7 mouse cellular contexts compared by ENCODE assay signal in genomic region chr19:21652285-21653171, GRCm38 (mm10). TPM values are rescaled to one million over a fixed set of nuclear protein-coding genes. Genes with fewer than 3 reads are reported as not detected.
A peak's percentile ranks its signal among the peaks of the same experiment; 100 is the strongest.
DNase-seq lines count a peak whose midpoint lies in the region; ATAC-seq lines count a peak whose summit lies in the region.

Gene 1110059E24Rik (minus strand): TSS chr19:21652976.

- peak within 1 kb of the TSS; percentile 98 for H3K27ac ChIP-seq in embryonic facial prominence, embryonic 12.5 days
- peak within 1 kb of the TSS; percentile 96 for H3K27ac ChIP-seq in limb, embryonic 11.5 days (replicated peaks; ENCODE audit: low read depth, low read length)
- H3K27ac ChIP-seq in midbrain, embryonic 14.5 days (replicated peaks; ENCODE audit: low read depth, low read length), result peak within 1 kb of the TSS; percentile 97

- peak within 1 kb of the TSS; percentile 89 for H3K4me3 ChIP-seq in embryonic facial prominence, embryonic 12.5 days
- peak within 1 kb of the TSS; percentile 81 for H3K4me3 ChIP-seq in limb, embryonic 11.5 days (ENCODE audit: low read depth, low read length)
- peak within 1 kb of the TSS; percentile 86 for H3K4me3 ChIP-seq in midbrain, embryonic 14.5 days (replicated peaks; ENCODE audit: low read depth, low read length)

- H3K36me3 ChIP-seq in embryonic facial prominence, embryonic 12.5 days, result no peaks in the 10 kb centered on the region
- H3K36me3 ChIP-seq in limb, embryonic 11.5 days (ENCODE audit: control insufficient read depth, insufficient read depth, low read length), result no peaks in the 10 kb centered on the region
- no peaks in the 10 kb centered on the region for H3K36me3 ChIP-seq in midbrain, embryonic 14.5 days (ENCODE audit: control insufficient read depth, insufficient read depth, low read length)

- DNase-seq in adrenal gland, postnatal 25 days, result peak; percentile 97
- peak; percentile 100 for DNase-seq in heart, adult 11 months
- DNase-seq in kidney, adult 18-20 months, result peak; percentile 97
- DNase-seq in limb, embryonic 11.5 days (ENCODE audit: low spot score), result peak; percentile 96
- DNase-seq in midbrain, embryonic 14.5 days, result peak; percentile 97
- DNase-seq in spleen, adult 18-20 months, result peak; percentile 87 to 97

- H3K9me3 ChIP-seq in embryonic facial prominence, embryonic 12.5 days, result no peaks in the 10 kb centered on the region
- no peaks in the 10 kb centered on the region for H3K9me3 ChIP-seq in limb, embryonic 11.5 days (ENCODE audit: control insufficient read depth, low read length)
- H3K9me3 ChIP-seq in midbrain, embryonic 14.5 days (ENCODE audit: control insufficient read depth, low read length), result no peaks in the 10 kb centered on the region

- peak within 1 kb of the TSS; percentile 94 for H3K9ac ChIP-seq in embryonic facial prominence, embryonic 12.5 days
- H3K9ac ChIP-seq in limb, embryonic 11.5 days (ENCODE audit: low read length), result peak within 1 kb of the TSS; percentile 93
- H3K9ac ChIP-seq in midbrain, embryonic 14.5 days (replicated peaks; ENCODE audit: low read length), result peak within 1 kb of the TSS; percentile 95

- peak; percentile 100 for ATAC-seq in embryonic facial prominence, embryonic 12.5 days (ENCODE audit: insufficient number of reproducible peaks, insufficient read depth, low FRiP score, low TSS enrichment)
- ATAC-seq in limb, embryonic 11.5 days (ENCODE audit: insufficient number of reproducible peaks, low FRiP score, low TSS enrichment, low read depth), result peak; percentile 100
- ATAC-seq in midbrain, embryonic 14.5 days (ENCODE audit: low FRiP score, low TSS enrichment), result peak; percentile 99

- WGBS in embryonic facial prominence, embryonic 12.5 days, result 4% methylated on average over 52 of the region's 52 CpGs
- WGBS in limb, embryonic 11.5 days, result 5% methylated on average over 52 of the region's 52 CpGs
- WGBS in midbrain, embryonic 14.5 days, result 6% methylated on average over 52 of the region's 52 CpGs

- no peaks in the 10 kb centered on the region for H3K27me3 ChIP-seq in embryonic facial prominence, embryonic 12.5 days
- no peaks in the 10 kb centered on the region for H3K27me3 ChIP-seq in limb, embryonic 11.5 days (ENCODE audit: control insufficient read depth, insufficient read depth, low read length)
- H3K27me3 ChIP-seq in midbrain, embryonic 14.5 days (ENCODE audit: control insufficient read depth, insufficient read depth, low read length), result no peaks in the 10 kb centered on the region

- H3K4me2 ChIP-seq in embryonic facial prominence, embryonic 12.5 days (replicated peaks), result peak within 1 kb of the TSS; percentile 71
- H3K4me2 ChIP-seq in limb, embryonic 11.5 days (ENCODE audit: low read depth, severe bottlenecking), result peak within 1 kb of the TSS; percentile 72
- H3K4me2 ChIP-seq in midbrain, embryonic 14.5 days (ENCODE audit: low read length), result peak within 1 kb of the TSS; percentile 80

- peaks cover 25% of the 10 kb centered on the region for H3K4me1 ChIP-seq in embryonic facial prominence, embryonic 12.5 days
- peaks cover 7% of the 10 kb centered on the region; the same call in 1 of the 2 replicates for H3K4me1 ChIP-seq in limb, embryonic 11.5 days (ENCODE audit: control insufficient read depth, insufficient read depth, low read length)
- H3K4me1 ChIP-seq in midbrain, embryonic 14.5 days (ENCODE audit: control insufficient read depth, insufficient read depth, low read length), result peaks cover 24% of the 10 kb centered on the region

RNA-seq across cellular contexts. Expression of gene 1110059E24Rik, which starts in this region (rescaled TPM):
- total RNA-seq in adrenal gland, postnatal 25 days (2021), result 33.9 and 35.0 TPM in 2 replicates
- polyA plus RNA-seq in embryonic facial prominence, embryonic 12.5 days (2016; fragmentation: Nextera tagmentation; extraction: Ambion mirVana), result 55.3 and 57.0 TPM in 2 replicates
- polyA plus RNA-seq in limb, embryonic 11.5 days (2014; fragmentation: Nextera tagmentation; extraction: Ambion mirVana), result 71.1 and 72.5 TPM in 2 replicates
- polyA plus RNA-seq in midbrain, embryonic 14.5 days (2014; fragmentation: Nextera tagmentation; extraction: Ambion mirVana), result 62.3 and 65.8 TPM in 2 replicates

Comparison
In these comparisons a context has a peak if more than half of its experiments do, and no peak if none do; other contexts are left out.
1. Peak in every context shown above with its lines: DNase-seq, ATAC-seq, H3K4me3 ChIP-seq and H3K27ac ChIP-seq.